Mouse (Mus musculus) heart, embryonic 13.5 days (tissue): ENCODE results near the gene Scfd2. TPM values are rescaled to one million over a fixed set of nuclear protein-coding genes. Genes with fewer than 3 reads are reported as not detected.

ENCODE experiments used
- ATAC-seq: fragments of 200-750 bp; cut with Nextera tagmentation; 2 replicates; pipeline ENCODE4 v1.8.0; 2017; ENCODE audit warnings: moderate TSS enrichment; ENCODE audit not compliant: insufficient number of reproducible peaks, low FRiP score, low TSS enrichment; ENCODE audit errors: extremely low read depth
- H3K27ac ChIP-seq: fragments of 300-500 bp; sonication (generic); replicated peaks from 2 replicates; pipeline ENCODE4 v1.5.1; 2015; ENCODE audit warnings: moderate library complexity, mild to moderate bottlenecking, inconsistent platforms
- H3K27me3 ChIP-seq: fragments of 300-500 bp; sonication (generic); replicated peaks from 2 replicates; pipeline ENCODE4 v1.6.1; 2015; ENCODE audit warnings: mild to moderate bottlenecking, inconsistent platforms
- H3K36me3 ChIP-seq: fragments of 300-500 bp; sonication (generic); 2 replicates; pipeline ENCODE4 v1.6.1; 2015; ENCODE audit warnings: mild to moderate bottlenecking, inconsistent platforms
- H3K4me1 ChIP-seq: fragments of 300-500 bp; sonication (generic); 2 replicates; pipeline ENCODE4 v1.6.1; 2015; ENCODE audit warnings: inconsistent platforms
- H3K4me2 ChIP-seq: fragments of 300-500 bp; sonication (generic); 2 replicates; pipeline ENCODE4 v1.6.1; 2015; ENCODE audit warnings: inconsistent platforms, mild to moderate bottlenecking, moderate library complexity
- H3K4me3 ChIP-seq: fragments of 300-500 bp; sonication (generic); 2 replicates; pipeline ENCODE4 v1.5.1; 2015; ENCODE audit warnings: moderate library complexity, mild to moderate bottlenecking, inconsistent platforms
- H3K9ac ChIP-seq: fragments of 300-500 bp; sonication (generic); 2 replicates; pipeline ENCODE4 v1.6.1; 2015; ENCODE audit warnings: inconsistent platforms, mild to moderate bottlenecking, moderate library complexity
- H3K9me3 ChIP-seq: fragments of 300-500 bp; sonication (generic); 2 replicates; pipeline ENCODE4 v1.6.1; 2016; ENCODE audit warnings: inconsistent platforms
- WGBS: fragments of 180-500 bp; shearing (Covaris S2); methylation state at CpG from one replicate; pipeline ENCODE4 v1.1.7; 2015; ENCODE audit warnings: mixed read lengths; 5-methylcytosine and 5-hydroxymethylcytosine counted together
- polyA plus RNA-seq: library from polyadenylated mRNA; unstranded; fragments of >200 nt; fragmentation: Nextera tagmentation; extraction: Ambion mirVana; gene quantifications from 2 replicates; pipeline ENCODE4 v1.2.1, GENCODE M21; 2015

Scfd2 gene
- polyA plus RNA-seq, 1 experiment from 2014 or later: 12.4 TPM

DNA sequence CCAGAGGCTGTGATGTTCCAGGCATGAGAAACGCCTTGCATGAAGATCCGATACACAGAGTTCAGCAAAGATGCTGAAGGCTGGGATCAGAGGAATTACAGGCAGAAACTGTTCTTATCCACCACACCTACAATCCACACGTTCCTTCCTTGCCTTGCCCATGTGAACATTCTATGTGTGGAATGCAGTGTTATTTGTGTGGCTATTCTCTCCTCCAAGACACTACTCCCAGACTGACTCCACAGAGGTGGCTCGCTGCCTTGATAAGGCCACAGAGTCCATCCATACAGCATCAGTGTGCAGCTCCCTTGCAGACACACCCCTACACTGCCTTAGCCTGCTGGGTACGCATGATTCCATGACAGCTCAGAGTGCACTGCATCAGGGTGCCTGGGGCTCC lies 221.5 kb downstream of the Scfd2 start:
- WGBS: 50% methylated on average over 5 of the region's 5 CpGs
- ATAC-seq: no peak

DNA sequence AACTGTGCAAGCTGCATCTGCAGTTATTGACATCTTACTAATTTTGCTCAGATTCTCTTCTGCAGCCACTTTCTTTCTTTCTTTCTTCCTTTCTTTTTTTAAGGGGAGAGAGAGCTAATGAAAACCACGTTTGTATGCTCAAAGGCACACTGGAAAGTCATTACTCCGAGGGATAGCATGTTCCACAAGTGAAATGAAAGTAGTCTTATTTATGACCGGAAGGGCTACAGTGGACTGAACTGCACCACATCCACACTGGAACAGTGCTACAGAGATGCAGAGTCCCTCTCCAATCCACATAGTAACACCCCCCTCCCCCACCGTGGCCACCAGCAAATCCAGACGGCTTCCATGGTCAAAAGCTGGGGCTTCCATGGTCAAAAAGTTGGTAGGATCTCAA lies 224.3 kb downstream of the Scfd2 start:
- 80% methylated on average over 5 of the region's 5 CpGs for WGBS
- Histone ChIP-seq H3K27ac (no peak overlapping the region), H3K4me2 (no peak overlapping the region), H3K9me3 (no peaks in the 10 kb centered on the region), H3K9ac (no peak overlapping the region), H3K4me3 (no peak overlapping the region), H3K36me3 (no peaks in the 10 kb centered on the region), H3K27me3 (no peaks in the 10 kb centered on the region), H3K4me1 (peaks cover 29% of the 10 kb centered on the region)
- no peak for ATAC-seq

More for the DNA sequence above, 221.5 kb downstream of the Scfd2 start:
- Histone ChIP-seq H3K27ac (no peak overlapping the region), H3K4me1 (peaks cover 18% of the 10 kb centered on the region; the same call in 1 of the 2 replicates), H3K4me3 (no peak overlapping the region), H3K27me3 (0 out of 2 replicates have a peak, but pooled peaks cover 2% of the 10 kb centered on the region), H3K9ac (0 out of 2 replicates have a peak overlapping the region, but pooled peaks have one; percentile 33), H3K36me3 (no peaks in the 10 kb centered on the region), H3K9me3 (no peaks in the 10 kb centered on the region), H3K4me2 (no peak overlapping the region)

DNA sequence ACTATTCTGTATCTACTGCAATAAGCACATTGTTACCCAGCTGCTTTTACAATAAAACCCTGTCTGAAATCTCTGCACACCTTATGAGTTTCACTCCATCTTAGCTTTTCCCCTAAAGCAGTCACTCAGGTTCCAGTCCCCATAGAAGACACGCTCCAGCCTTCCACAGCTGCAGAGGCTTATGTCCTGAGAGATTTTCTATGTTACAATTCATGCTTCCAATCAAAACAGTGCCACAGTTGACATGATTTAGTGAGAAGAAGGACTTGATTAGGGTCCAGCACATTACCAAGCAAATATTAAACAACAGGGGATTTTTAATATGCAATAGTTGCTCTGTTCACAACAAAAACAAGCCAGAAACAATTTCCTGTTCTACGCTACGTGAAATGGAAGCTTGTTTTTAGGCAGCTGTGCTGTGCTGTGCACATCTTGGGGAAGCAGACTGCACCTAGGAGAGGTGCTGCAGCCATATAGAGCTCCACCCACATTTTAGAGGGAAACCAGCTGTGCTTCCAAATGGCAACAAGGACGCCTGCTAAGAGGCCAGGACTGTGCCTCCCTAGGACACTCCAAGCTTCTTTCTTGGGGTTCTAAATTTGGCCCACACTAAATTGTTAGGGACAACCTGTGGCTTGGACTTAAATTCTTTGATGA lies 225.9 kb downstream of the Scfd2 start:
- Histone ChIP-seq H3K4me3 (no peak overlapping the region), H3K36me3 (no peaks in the 10 kb centered on the region), H3K4me2 (no peak overlapping the region), H3K9me3 (no peaks in the 10 kb centered on the region), H3K9ac (no peak overlapping the region), H3K4me1 (peaks cover 37% of the 10 kb centered on the region), H3K27me3 (no peaks in the 10 kb centered on the region), H3K27ac (0 out of 2 replicates have a peak overlapping the region, but pooled peaks have one; percentile 12)
- 61% methylated on average over 4 of the region's 4 CpGs for WGBS
- no peak for ATAC-seq

DNA sequence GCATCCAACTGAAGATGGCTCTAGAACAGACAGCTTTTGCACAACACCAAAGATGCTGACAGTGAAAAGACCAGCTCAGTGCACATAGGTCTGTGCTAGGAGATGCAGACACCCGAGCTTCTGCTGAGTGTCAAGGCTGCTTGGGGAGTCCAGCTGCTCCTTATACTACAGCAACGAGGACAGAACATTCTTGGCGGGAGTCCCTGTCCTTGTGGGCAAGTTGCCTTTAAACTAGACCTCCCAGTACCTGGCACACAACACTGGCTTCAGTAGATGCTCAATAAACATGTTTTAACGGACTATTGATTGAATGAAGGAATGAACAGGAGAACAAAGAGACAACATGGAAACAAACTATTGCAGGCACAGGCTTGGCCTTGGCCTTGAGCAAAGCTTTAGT lies 226.8 kb downstream of the Scfd2 start:
- Histone ChIP-seq H3K9ac (no peak overlapping the region), H3K4me2 (no peak overlapping the region), H3K27ac (no peak overlapping the region), H3K4me3 (no peak overlapping the region), H3K36me3 (no peaks in the 10 kb centered on the region), H3K4me1 (peaks cover 41% of the 10 kb centered on the region), H3K9me3 (no peaks in the 10 kb centered on the region), H3K27me3 (no peaks in the 10 kb centered on the region)
- no peak for ATAC-seq
- 53% methylated on average over 4 of the region's 4 CpGs for WGBS

DNA sequence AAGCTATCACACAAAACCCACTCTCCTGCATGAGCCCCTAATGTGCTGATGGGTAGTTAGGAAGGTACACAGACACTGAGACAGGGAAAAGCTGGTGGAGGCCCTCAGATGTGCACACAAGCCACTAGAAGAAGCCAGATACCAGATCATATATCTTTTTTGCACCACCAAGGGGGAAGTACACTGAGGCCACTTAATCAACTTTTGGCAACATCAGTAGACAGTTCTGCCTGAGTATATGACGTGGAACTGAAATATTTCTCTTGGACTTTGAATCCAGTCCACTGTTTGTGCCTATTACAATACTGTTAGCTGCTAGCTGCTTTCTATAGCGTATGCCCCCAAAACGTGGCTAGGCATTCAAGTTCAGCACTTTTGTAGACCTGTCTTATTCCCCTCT lies 229.2 kb downstream of the Scfd2 start:
- WGBS: 67% methylated on average over 3 of the region's 3 CpGs
- Histone ChIP-seq H3K9me3 (no peaks in the 10 kb centered on the region), H3K27me3 (no peaks in the 10 kb centered on the region), H3K36me3 (no peaks in the 10 kb centered on the region), H3K4me2 (no peak overlapping the region), H3K27ac (peak overlapping the region; percentile 96), H3K4me3 (no peak overlapping the region), H3K4me1 (peaks cover 53% of the 10 kb centered on the region), H3K9ac (no peak overlapping the region)
- no peak for ATAC-seq

DNA sequence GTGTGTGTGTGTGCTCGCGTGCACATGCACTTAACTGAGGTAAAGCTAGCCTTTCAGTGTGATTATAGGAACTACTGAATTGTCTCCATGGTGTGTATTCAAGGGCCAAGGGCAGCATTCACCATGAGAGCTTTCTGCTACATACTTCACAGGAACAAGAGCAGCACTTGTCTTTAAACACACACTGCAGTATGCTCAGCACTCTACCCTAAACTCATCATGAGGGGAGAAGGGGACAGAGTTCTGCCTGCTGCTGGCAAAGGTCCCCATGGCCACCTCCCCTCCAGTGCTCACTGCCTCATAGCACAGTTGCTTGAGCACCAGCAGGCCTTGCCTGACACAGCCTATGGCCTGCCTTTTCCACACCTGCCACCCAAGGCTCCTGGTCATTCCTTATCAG lies 230.1 kb downstream of the Scfd2 start:
- Histone ChIP-seq H3K36me3 (no peaks in the 10 kb centered on the region), H3K9me3 (no peaks in the 10 kb centered on the region), H3K4me2 (no peak overlapping the region), H3K4me1 (peaks cover 56% of the 10 kb centered on the region), H3K4me3 (no peak overlapping the region), H3K27ac (peak overlapping the region; percentile 96), H3K27me3 (no peaks in the 10 kb centered on the region), H3K9ac (no peak overlapping the region)
- 96% methylated on average over 2 of the region's 2 CpGs for WGBS
- ATAC-seq: no peak

DNA sequence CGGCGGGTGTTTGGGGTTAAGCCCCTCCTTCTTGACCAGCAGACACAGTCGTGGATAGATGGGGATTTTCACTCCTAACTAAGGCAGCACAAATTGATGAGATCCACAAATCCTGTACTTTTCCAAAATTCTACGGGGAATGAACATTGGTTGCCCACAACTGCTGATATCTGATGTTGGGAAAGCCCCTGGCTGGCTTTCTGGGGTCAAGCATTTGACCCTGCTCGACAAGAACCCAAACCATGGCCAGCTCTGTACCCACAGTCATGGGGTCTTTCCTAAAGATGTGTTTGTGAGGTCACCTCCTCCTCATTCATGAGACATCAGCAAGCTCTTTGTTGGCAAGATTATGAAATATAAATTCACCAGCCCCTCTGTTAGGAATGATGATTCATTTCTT lies 230.6 kb downstream of the Scfd2 start:
- Histone ChIP-seq H3K4me2 (no peak overlapping the region), H3K36me3 (no peaks in the 10 kb centered on the region), H3K9ac (0 out of 2 replicates have a peak overlapping the region, but pooled peaks have one; percentile 29), H3K9me3 (no peaks in the 10 kb centered on the region), H3K27ac (peak overlapping the region; percentile 96), H3K27me3 (no peaks in the 10 kb centered on the region), H3K4me1 (peaks cover 61% of the 10 kb centered on the region), H3K4me3 (no peak overlapping the region)
- no peak for ATAC-seq
- WGBS: 50% methylated on average over 5 of the region's 5 CpGs

DNA sequence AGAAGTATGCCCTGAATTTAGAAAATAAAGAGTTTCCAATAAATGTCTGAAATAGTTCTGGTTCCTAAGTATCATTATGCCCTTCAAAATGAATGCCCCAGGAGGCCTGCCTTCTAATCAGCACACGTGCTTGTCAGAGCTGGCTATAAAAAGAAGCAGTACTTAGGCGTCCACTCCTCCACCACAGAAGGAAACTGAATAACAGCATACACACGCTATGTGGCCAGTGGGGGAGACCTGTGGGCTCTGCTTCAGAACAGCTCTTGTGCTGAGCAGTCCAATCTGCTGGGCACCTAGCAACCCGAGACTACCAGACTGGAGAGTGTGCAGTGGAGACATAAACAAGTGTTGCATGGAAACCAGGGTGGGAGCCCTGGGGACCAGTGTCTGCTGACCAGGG lies 231.4 kb downstream of the Scfd2 start:
- no peaks in the 10 kb centered on the region for H3K27me3 ChIP-seq
- peaks cover 60% of the 10 kb centered on the region for H3K4me1 ChIP-seq
- no peaks in the 10 kb centered on the region for H3K9me3 ChIP-seq
- H3K9ac ChIP-seq: peak overlapping the region; percentile 29; the same call in 1 of the 2 replicates
- H3K27ac ChIP-seq: peak overlapping the region; percentile 96
- ATAC-seq: peak; percentile 43; the same call in 1 of the 2 replicates
- H3K4me3 ChIP-seq: no peak overlapping the region
- no peaks in the 10 kb centered on the region for H3K36me3 ChIP-seq
- WGBS: 12% methylated on average over 4 of the region's 4 CpGs
- H3K4me2 ChIP-seq: peak overlapping the region; percentile 14; the same call in 1 of the 2 replicates

DNA sequence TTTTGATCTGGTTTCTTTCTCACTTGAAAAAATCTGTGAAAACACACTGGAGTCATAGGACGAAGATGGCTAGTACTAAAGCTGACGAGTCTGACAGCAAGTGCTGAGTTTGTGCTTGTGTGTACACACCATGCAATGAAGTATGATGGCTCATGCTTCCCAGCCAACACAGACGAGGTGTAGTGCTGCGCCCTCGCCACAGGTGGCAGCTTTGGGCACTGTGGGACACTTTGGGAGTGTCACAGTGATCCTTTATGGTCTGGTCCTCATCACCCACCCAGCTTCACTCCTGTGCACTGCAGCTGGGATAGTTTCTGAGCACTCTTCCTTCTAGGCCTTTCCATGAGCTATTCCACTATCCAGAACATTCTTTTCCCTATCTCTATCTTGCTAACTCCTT lies 234.4 kb downstream of the Scfd2 start:
- ATAC-seq: no peak
- Histone ChIP-seq H3K4me2 (no peak overlapping the region), H3K4me1 (peaks cover 55% of the 10 kb centered on the region), H3K36me3 (no peaks in the 10 kb centered on the region), H3K9me3 (no peaks in the 10 kb centered on the region), H3K9ac (no peak overlapping the region), H3K27ac (no peak overlapping the region), H3K27me3 (no peaks in the 10 kb centered on the region), H3K4me3 (no peak overlapping the region)
- WGBS: 81% methylated on average over 5 of the region's 5 CpGs

DNA sequence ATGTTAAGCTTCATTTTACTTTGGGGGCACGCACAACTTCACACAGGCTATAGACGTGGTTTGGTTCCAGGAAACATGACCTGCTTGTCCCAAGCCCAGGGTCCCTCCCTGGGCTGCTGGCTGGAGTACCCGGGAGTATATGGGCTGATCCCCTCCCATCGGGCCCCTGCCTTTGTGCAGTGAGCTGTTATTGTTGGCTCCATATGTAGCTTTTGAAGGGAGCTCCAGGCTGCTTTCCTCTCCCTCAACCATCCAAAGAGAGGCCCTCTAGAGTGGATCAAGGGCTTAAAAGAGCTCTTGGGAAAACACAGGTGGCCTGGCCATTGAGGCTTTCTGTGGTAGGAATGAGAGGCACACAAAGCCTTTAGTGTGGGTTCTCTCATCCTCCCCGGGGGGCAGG lies 235.5 kb downstream of the Scfd2 start:
- Histone ChIP-seq H3K9ac (no peak overlapping the region), H3K27me3 (no peaks in the 10 kb centered on the region), H3K4me1 (peaks cover 55% of the 10 kb centered on the region), H3K9me3 (no peaks in the 10 kb centered on the region), H3K27ac (peak overlapping the region; percentile 49), H3K36me3 (no peaks in the 10 kb centered on the region), H3K4me3 (no peak overlapping the region), H3K4me2 (no peak overlapping the region)
- ATAC-seq: no peak
- whole genome bisulfite sequencing: 51% methylated on average over 5 of the region's 5 CpGs

DNA sequence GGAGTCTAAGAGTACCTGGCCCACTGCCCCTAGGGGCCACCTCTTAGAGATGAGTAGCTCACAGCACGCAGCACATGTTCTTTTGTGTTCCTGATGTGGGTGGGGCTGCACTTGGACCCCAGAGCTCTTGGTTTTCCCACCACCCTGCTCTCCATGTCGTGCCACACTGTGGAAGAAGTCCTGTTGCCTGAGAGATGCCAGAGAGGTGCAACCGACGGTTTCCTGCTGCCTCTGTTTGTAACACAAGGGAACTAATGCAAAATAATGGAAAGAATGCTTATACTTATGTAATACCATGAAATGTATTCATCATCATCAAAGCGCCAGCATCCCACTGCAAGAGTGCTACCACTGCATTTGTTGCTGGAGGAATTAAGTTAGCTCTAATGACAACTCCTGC lies 238.0 kb downstream of the Scfd2 start:
- H3K4me2 ChIP-seq: no peak overlapping the region
- H3K9me3 ChIP-seq: no peaks in the 10 kb centered on the region
- WGBS: 59% methylated on average over 5 of the region's 5 CpGs
- no peaks in the 10 kb centered on the region for H3K36me3 ChIP-seq
- ATAC-seq: no peak
- H3K4me1 ChIP-seq: peaks cover 31% of the 10 kb centered on the region
- no peak overlapping the region for H3K4me3 ChIP-seq
- no peak overlapping the region; the same call in 1 of the 2 replicates for H3K9ac ChIP-seq
- no peak overlapping the region for H3K27ac ChIP-seq
- H3K27me3 ChIP-seq: no peaks in the 10 kb centered on the region

DNA sequence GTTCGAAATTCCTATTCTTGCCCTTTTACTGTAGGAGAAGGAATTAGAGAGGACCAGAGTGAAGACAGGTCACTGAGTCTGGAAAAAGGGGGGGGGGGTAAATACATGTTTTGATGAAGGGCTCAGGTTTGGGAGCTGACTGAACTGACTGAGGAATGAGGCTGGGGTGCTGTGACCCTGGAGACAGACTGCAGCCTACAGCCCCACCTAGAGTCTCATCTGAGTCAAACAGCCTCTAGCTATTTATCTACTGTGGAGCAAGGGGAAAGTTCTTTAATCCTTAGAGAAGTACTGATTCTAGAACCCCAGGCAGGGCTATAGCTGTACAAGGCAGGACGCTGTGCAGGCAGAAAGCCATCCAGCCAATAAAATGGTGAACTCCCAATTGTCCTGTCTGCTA lies 239.5 kb downstream of the Scfd2 start:
- Histone ChIP-seq H3K4me2 (no peak overlapping the region), H3K9ac (no peak overlapping the region), H3K4me1 (peaks cover 37% of the 10 kb centered on the region), H3K9me3 (no peaks in the 10 kb centered on the region), H3K4me3 (no peak overlapping the region), H3K36me3 (no peaks in the 10 kb centered on the region), H3K27ac (peak overlapping the region; percentile 87), H3K27me3 (no peaks in the 10 kb centered on the region)
- 68% methylated on average over 2 of the region's 2 CpGs for WGBS
- ATAC-seq: no peak
